ENCODE assay signal across 8 mouse cellular contexts in genomic region chr10:24835702-24836342, GRCm38 (mm10). TPM values are rescaled to one million over a fixed set of nuclear protein-coding genes. Genes with fewer than 3 reads are reported as not detected.
DNase-seq lines count a peak whose midpoint lies in the region; ATAC-seq lines count a peak whose summit lies in the region.

No protein-coding gene starts in this region.

- no peaks in the 10 kb centered on the region for H3K36me3 ChIP-seq in embryonic facial prominence, embryonic 11.5 days (replicated peaks; ENCODE audit: control insufficient read depth, insufficient read depth, low read depth, low read length)
- no peaks in the 10 kb centered on the region for H3K36me3 ChIP-seq in hindbrain, embryonic 13.5 days
- no peaks in the 10 kb centered on the region for H3K36me3 ChIP-seq in liver, embryonic 12.5 days

- no peaks in the 10 kb centered on the region for H3K9me3 ChIP-seq in embryonic facial prominence, embryonic 11.5 days (replicated peaks; ENCODE audit: control insufficient read depth, low read length)
- H3K9me3 ChIP-seq in hindbrain, embryonic 13.5 days: no peaks in the 10 kb centered on the region
- peaks cover 6% of the 10 kb centered on the region; the same call in 1 of the 2 replicates for H3K9me3 ChIP-seq in liver, embryonic 12.5 days (replicated peaks)

- peak overlapping the region; percentile 16 for H3K4me3 ChIP-seq in embryonic facial prominence, embryonic 11.5 days (ENCODE audit: low read depth, low read length)
- H3K4me3 ChIP-seq in hindbrain, embryonic 13.5 days: peak overlapping the region; percentile 24
- H3K4me3 ChIP-seq in liver, embryonic 12.5 days: no peak overlapping the region

- WGBS in embryonic facial prominence, embryonic 11.5 days: 4% methylated on average over 12 of the region's 12 CpGs
- WGBS in hindbrain, embryonic 13.5 days: 19% methylated on average over 12 of the region's 12 CpGs
- WGBS in liver, embryonic 12.5 days (ENCODE audit: insufficient replicate concordance): 46% methylated on average over 12 of the region's 12 CpGs

- intact Hi-C loops in left cerebral cortex, postnatal 4 days (cut with DNase I): no loop called here

- H3K9ac ChIP-seq in embryonic facial prominence, embryonic 11.5 days (replicated peaks; ENCODE audit: low read length): peak overlapping the region; percentile 43
- peak overlapping the region; percentile 46; the same call in 1 of the 2 replicates for H3K9ac ChIP-seq in hindbrain, embryonic 13.5 days
- no peak overlapping the region for H3K9ac ChIP-seq in liver, embryonic 12.5 days

- peak; percentile 5 for DNase-seq in ES-CJ7 (ENCODE audit: low read depth, low spot score)
- peak; percentile 73 for DNase-seq in embryonic facial prominence, embryonic 11.5 days (ENCODE audit: low spot score)
- DNase-seq in yolk sac, embryonic 10.5 days (ENCODE audit: low spot score): peak; percentile 54
- no peak for DNase-seq in lung, postnatal 36 days
- no peak for DNase-seq in left cerebral cortex, postnatal 4 days

- H3K4me1 ChIP-seq in embryonic facial prominence, embryonic 11.5 days (ENCODE audit: control insufficient read depth, insufficient read depth, low read length): peaks cover 3% of the 10 kb centered on the region
- H3K4me1 ChIP-seq in hindbrain, embryonic 13.5 days (replicated peaks): peaks cover 20% of the 10 kb centered on the region
- H3K4me1 ChIP-seq in liver, embryonic 12.5 days: peaks cover 9% of the 10 kb centered on the region

- peak; percentile 67 for ATAC-seq in embryonic facial prominence, embryonic 11.5 days (replicated peaks; ENCODE audit: insufficient number of reproducible peaks, low FRiP score, low TSS enrichment, low read depth)
- peak; percentile 71; the same call in 1 of the 2 replicates for ATAC-seq in hindbrain, embryonic 13.5 days (ENCODE audit: low FRiP score)
- ATAC-seq in liver, embryonic 12.5 days: no peak
- no peak for ATAC-seq in erythroid progenitor cell, adult 5-6 weeks (replicated peaks; ENCODE audit: low FRiP score, poor library complexity, severe bottlenecking)

- H3K4me2 ChIP-seq in embryonic facial prominence, embryonic 11.5 days (ENCODE audit: low read depth, low read length): peak overlapping the region; percentile 30
- H3K4me2 ChIP-seq in hindbrain, embryonic 13.5 days: peak overlapping the region; percentile 46
- H3K4me2 ChIP-seq in liver, embryonic 12.5 days: peak overlapping the region; percentile 12; the same call in 1 of the 2 replicates

- H3K27me3 ChIP-seq in embryonic facial prominence, embryonic 11.5 days (ENCODE audit: control insufficient read depth, insufficient read depth, low read length): no peaks in the 10 kb centered on the region
- H3K27me3 ChIP-seq in hindbrain, embryonic 13.5 days: no peaks in the 10 kb centered on the region
- no peaks in the 10 kb centered on the region for H3K27me3 ChIP-seq in liver, embryonic 12.5 days (replicated peaks)

- H3K27ac ChIP-seq in embryonic facial prominence, embryonic 11.5 days (replicated peaks; ENCODE audit: low read depth, low read length): peak overlapping the region; percentile 23; the same call in 1 of the 2 replicates
- H3K27ac ChIP-seq in hindbrain, embryonic 13.5 days: peak overlapping the region; percentile 13; the same call in 1 of the 2 replicates
- no peak overlapping the region for H3K27ac ChIP-seq in liver, embryonic 12.5 days

RNA-seq across cellular contexts. Expression of gene Enpp3, which starts 6.8 kb away (rescaled TPM):
- polyA plus RNA-seq in embryonic facial prominence, embryonic 11.5 days (2014; fragmentation: Nextera tagmentation; extraction: Ambion mirVana): 9.2 and 10.4 TPM in 2 replicates
- polyA plus RNA-seq in hindbrain, embryonic 13.5 days (2015; fragmentation: Nextera tagmentation; extraction: Ambion mirVana): 4.2 and 4.6 TPM in 2 replicates
- 1.3 and 2.1 TPM in 2 replicates for polyA plus RNA-seq in liver, embryonic 12.5 days (2016; fragmentation: Nextera tagmentation; extraction: Ambion mirVana)
- 1.3 and 2.9 TPM in 2 replicates for total RNA-seq in erythroid progenitor cell, adult 5-6 weeks (2015; ENCODE audit: low replicate concordance)
- 0.30 and 1.4 TPM in 2 replicates for total RNA-seq in erythroid progenitor cell, adult 5-6 weeks (2017; ENCODE audit: low replicate concordance)
- total RNA-seq in left cerebral cortex, postnatal 4 days (2021): 1 to 10 TPM in 1 of 2 experiments, under 1 TPM in 1; 0.97 to 1.8 TPM

RNA-seq across cellular contexts. Expression of gene Med23, which starts 34.0 kb away (rescaled TPM):
- polyA plus RNA-seq in embryonic facial prominence, embryonic 11.5 days (2014; fragmentation: Nextera tagmentation; extraction: Ambion mirVana): 31.4 and 35.6 TPM in 2 replicates
- 28.1 and 28.5 TPM in 2 replicates for polyA plus RNA-seq in hindbrain, embryonic 13.5 days (2015; fragmentation: Nextera tagmentation; extraction: Ambion mirVana)
- polyA plus RNA-seq in liver, embryonic 12.5 days (2016; fragmentation: Nextera tagmentation; extraction: Ambion mirVana): 11.3 and 11.6 TPM in 2 replicates
- total RNA-seq in erythroid progenitor cell, adult 5-6 weeks (2015; ENCODE audit: low replicate concordance): 14.4 and 22.6 TPM in 2 replicates
- total RNA-seq in erythroid progenitor cell, adult 5-6 weeks (2017; ENCODE audit: low replicate concordance): 14.2 and 35.2 TPM in 2 replicates
- total RNA-seq in left cerebral cortex, postnatal 4 days (2021): 10 to 100 TPM; 36.6 to 43.1 TPM

Comparison
In these comparisons a context has a peak if more than half of its experiments do, and no peak if none do; other contexts are left out.
1. DNase-seq: peak in ES-CJ7 (single experiment), embryonic facial prominence, embryonic 11.5 days (single experiment) and yolk sac, embryonic 10.5 days (single experiment); none in lung, postnatal 36 days (single experiment) and left cerebral cortex, postnatal 4 days (single experiment).
2. ATAC-seq: peak in embryonic facial prominence, embryonic 11.5 days (single experiment) and hindbrain, embryonic 13.5 days (single experiment); none in liver, embryonic 12.5 days (single experiment) and erythroid progenitor cell, adult 5-6 weeks (single experiment).
3. Peak in every context shown above with its lines, with median percentiles within 50 percentile points of each other: H3K4me2 ChIP-seq.